Mouse (Mus musculus) hindbrain, embryonic 11.5 days (tissue): ENCODE results near the gene Zc2hc1c. TPM values are rescaled to one million over a fixed set of nuclear protein-coding genes. Genes with fewer than 3 reads are reported as not detected.

Experiments
- polyA plus RNA-seq: library from polyadenylated mRNA; unstranded; fragments of >200 nt; fragmentation: Nextera tagmentation; extraction: Ambion mirVana; gene quantifications from 2 replicates; pipeline ENCODE4 v1.2.1, GENCODE M21; 2014

Zc2hc1c gene
- polyA plus RNA-seq, 1 experiment from 2014 or later: 1.5 TPM

Other genes with a start within 250 kb of the Zc2hc1c start
- 2.4 and 4.1 TPM in 2 replicates for gene Prox2, start 177.8 kb upstream of the Zc2hc1c start, polyA plus RNA-seq
- gene Dlst, start 177.8 kb upstream of the Zc2hc1c start, polyA plus RNA-seq: 98.7 and 101 TPM in 2 replicates
- gene Rps6kl1, start 137.3 kb upstream of the Zc2hc1c start, polyA plus RNA-seq: 2.3 and 2.6 TPM in 2 replicates
- 5.4 and 7.8 TPM in 2 replicates for gene Pgf, start 110.8 kb upstream of the Zc2hc1c start, polyA plus RNA-seq
- gene Eif2b2, start 69.1 kb upstream of the Zc2hc1c start, polyA plus RNA-seq: 90.0 and 103 TPM in 2 replicates
- 7.7 and 8.4 TPM in 2 replicates for gene Mlh3, start 18.0 kb upstream of the Zc2hc1c start, polyA plus RNA-seq
- 71.4 and 73.8 TPM in 2 replicates for gene Acyp1, start 153 bp upstream of the Zc2hc1c start, polyA plus RNA-seq
- 10.2 and 13.4 TPM in 2 replicates for gene Nek9, start 50.8 kb downstream of the Zc2hc1c start, polyA plus RNA-seq
- gene Tmed10, start 86.3 kb downstream of the Zc2hc1c start, polyA plus RNA-seq: 279 TPM in 2 replicates
- gene Fos, start 185.3 kb downstream of the Zc2hc1c start, polyA plus RNA-seq: 1.4 and 1.6 TPM in 2 replicates